Mouse (Mus musculus): Measurements from ENCODE around the gene Mthfsd.

- TF ChIP-seq ZNF384 (IDR thresholded peaks at IDR 0.05; ENCODE audit: low read depth, low read length) (no peak), EP300 (IDR thresholded peaks at IDR 0.05; ENCODE audit: low read depth in 1 of 2, low read length in 2 of 2) (no peak), CTCF (IDR thresholded peaks at IDR 0.05 in 2 of 3, conservative IDR thresholded peaks at IDR 0.05 in 1 of 3; ENCODE audit: control insufficient read depth in 1 of 3, insufficient read depth in 1 of 3, low read depth in 2 of 3, low read length in 3 of 3, poor library complexity in 1 of 3, severe bottlenecking in 1 of 3) (no peak), MAZ (IDR thresholded peaks at IDR 0.05; ENCODE audit: low read depth, low read length) (no peak), NRF1 (IDR thresholded peaks at IDR 0.05; ENCODE audit: insufficient read depth, low read depth, low read length, poor library complexity, severe bottlenecking) (no peak)
Observed at GRCm38 (mm10) chr8:121122368-121122767, 14.2 kb upstream of the Mthfsd start.

Data from MEL (cell line).